8 mouse cellular contexts compared by ENCODE assay signal in the genomic region with DNA sequence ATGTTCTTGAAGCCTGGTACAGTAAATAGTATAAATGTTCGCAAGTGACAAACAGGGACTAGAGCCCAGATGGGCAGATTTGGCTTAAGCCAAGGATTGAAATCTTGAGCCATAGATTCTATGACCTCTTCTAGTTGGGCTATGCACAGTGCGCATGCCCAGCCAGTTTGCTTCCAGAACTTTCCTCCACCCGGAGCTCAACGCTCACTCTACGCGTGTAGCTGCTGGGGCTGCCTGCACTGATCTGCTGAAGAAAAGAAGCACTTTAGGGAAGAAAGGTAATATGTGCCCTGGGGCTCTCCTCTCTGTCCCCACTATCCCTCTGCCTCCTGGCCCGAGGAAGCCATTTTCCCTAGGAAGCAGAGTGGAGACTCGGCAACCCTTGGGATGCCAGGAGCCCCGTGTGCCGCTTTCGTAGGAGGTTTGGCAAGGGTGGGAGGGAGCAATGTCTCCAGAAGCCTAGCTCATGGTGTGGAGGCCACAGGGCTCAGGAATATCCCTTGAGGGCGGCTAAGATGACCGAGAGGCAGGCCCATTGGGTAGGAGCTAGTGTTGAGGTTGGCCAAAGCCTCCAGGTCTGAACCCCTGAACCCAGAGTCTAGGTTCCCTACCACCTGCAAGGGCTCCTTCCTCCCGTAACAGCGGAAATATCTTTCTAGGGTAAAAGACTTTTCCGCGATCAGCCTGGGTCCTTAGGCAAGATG. TPM values are rescaled to one million over a fixed set of nuclear protein-coding genes. Genes with fewer than 3 reads are reported as not detected.
DNase-seq lines count a peak whose midpoint lies in the region; ATAC-seq and TF ChIP-seq lines count a peak whose summit lies in the region.

TSS of gene Art3 (plus strand) at position 193 of the 704 bp plus-strand sequence.

- 93% methylated on average over 17 of the region's 17 CpGs for WGBS in forebrain, embryonic 16.5 days
- 93% methylated on average over 17 of the region's 17 CpGs for WGBS in forebrain, embryonic 12.5 days
- WGBS in neural tube, embryonic 13.5 days = 93% methylated on average over 17 of the region's 17 CpGs
- WGBS in heart, postnatal 0 days = 78% methylated on average over 17 of the region's 17 CpGs
- WGBS in stomach, embryonic 14.5 days = 88% methylated on average over 17 of the region's 17 CpGs

- ATAC-seq in forebrain, embryonic 16.5 days = no peak
- no peak for ATAC-seq in forebrain, embryonic 12.5 days (ENCODE audit: low FRiP score)
- no peak for ATAC-seq in neural tube, embryonic 13.5 days (ENCODE audit: low read depth)
- ATAC-seq in heart, postnatal 0 days (ENCODE audit: insufficient read depth, low read depth) = no peak
- ATAC-seq in stomach, embryonic 14.5 days (ENCODE audit: insufficient number of reproducible peaks, insufficient read depth, low FRiP score, low read depth) = peak; percentile 44; the same call in 1 of the 2 replicates

- no peak for DNase-seq in neural tube, embryonic 10.5 days (ENCODE audit: extremely low spot score, low spot score)
- no peak for DNase-seq in heart, postnatal 0 days (ENCODE audit: low spot score)
- no peak for DNase-seq in cerebellum, postnatal 4 days (ENCODE audit: low spot score in 2 of 2)
- no peak for DNase-seq in spleen, adult 12 weeks (ENCODE audit: low spot score)

- TF ChIP-seq CTCF in heart, postnatal 0 days (IDR thresholded peaks at IDR 0.05; ENCODE audit: low read depth) = no peak

- peak within 1 kb of the TSS; percentile 11 for H3K4me2 ChIP-seq in forebrain, embryonic 16.5 days (ENCODE audit: low read length)
- H3K4me2 ChIP-seq in forebrain, embryonic 12.5 days = no peak within 1 kb of the TSS
- no peak within 1 kb of the TSS for H3K4me2 ChIP-seq in neural tube, embryonic 13.5 days
- peak within 1 kb of the TSS; percentile 46 for H3K4me2 ChIP-seq in heart, postnatal 0 days (ENCODE audit: low read depth, low read length)
- peak within 1 kb of the TSS; percentile 22 for H3K4me2 ChIP-seq in stomach, embryonic 14.5 days (replicated peaks; ENCODE audit: low read depth, low read length)

- H3K9ac ChIP-seq in forebrain, embryonic 16.5 days (replicated peaks; ENCODE audit: low read depth, low read length) = no peak within 1 kb of the TSS
- H3K9ac ChIP-seq in forebrain, embryonic 12.5 days = no peak within 1 kb of the TSS
- H3K9ac ChIP-seq in neural tube, embryonic 13.5 days = no peak within 1 kb of the TSS
- 0 out of 2 replicates have a peak within 1 kb of the TSS, but pooled peaks have one; percentile 23 for H3K9ac ChIP-seq in heart, postnatal 0 days (replicated peaks; ENCODE audit: low read depth, low read length)
- no peak within 1 kb of the TSS for H3K9ac ChIP-seq in stomach, embryonic 14.5 days (replicated peaks; ENCODE audit: low read depth, low read length)

- no peak within 1 kb of the TSS for H3K4me3 ChIP-seq in forebrain, embryonic 16.5 days (replicated peaks; ENCODE audit: low read length)
- H3K4me3 ChIP-seq in forebrain, embryonic 12.5 days (replicated peaks) = no peak within 1 kb of the TSS
- no peak within 1 kb of the TSS for H3K4me3 ChIP-seq in neural tube, embryonic 13.5 days
- peak within 1 kb of the TSS; percentile 35 for H3K4me3 ChIP-seq in heart, postnatal 0 days (ENCODE audit: low read depth, low read length)
- H3K4me3 ChIP-seq in stomach, embryonic 14.5 days (ENCODE audit: low read depth, low read length) = no peak within 1 kb of the TSS

- no peak for TF ChIP-seq EP300 in heart, postnatal 0 days (IDR thresholded peaks at IDR 0.05; ENCODE audit: low read depth)

- no peaks in the 10 kb centered on the region for H3K9me3 ChIP-seq in forebrain, embryonic 16.5 days (ENCODE audit: control insufficient read depth, low read length)
- no peaks in the 10 kb centered on the region for H3K9me3 ChIP-seq in forebrain, embryonic 12.5 days
- no peaks in the 10 kb centered on the region for H3K9me3 ChIP-seq in neural tube, embryonic 13.5 days
- no peaks in the 10 kb centered on the region for H3K9me3 ChIP-seq in heart, postnatal 0 days (replicated peaks; ENCODE audit: control insufficient read depth, low read length)
- no peaks in the 10 kb centered on the region for H3K9me3 ChIP-seq in stomach, embryonic 14.5 days (ENCODE audit: control insufficient read depth, low read depth, low read length)

- H3K27me3 ChIP-seq in forebrain, embryonic 16.5 days (replicated peaks; ENCODE audit: control insufficient read depth, insufficient read depth, low read length) = no peaks in the 10 kb centered on the region
- H3K27me3 ChIP-seq in forebrain, embryonic 12.5 days = no peaks in the 10 kb centered on the region
- no peaks in the 10 kb centered on the region for H3K27me3 ChIP-seq in neural tube, embryonic 13.5 days
- no peaks in the 10 kb centered on the region for H3K27me3 ChIP-seq in heart, postnatal 0 days (ENCODE audit: control insufficient read depth, insufficient read depth, low read length)
- no peaks in the 10 kb centered on the region for H3K27me3 ChIP-seq in stomach, embryonic 14.5 days (ENCODE audit: control insufficient read depth, insufficient read depth, low read length)

- no peaks in the 10 kb centered on the region for H3K36me3 ChIP-seq in forebrain, embryonic 16.5 days (ENCODE audit: control insufficient read depth, insufficient read depth)
- no peaks in the 10 kb centered on the region for H3K36me3 ChIP-seq in forebrain, embryonic 12.5 days (replicated peaks)
- H3K36me3 ChIP-seq in neural tube, embryonic 13.5 days = no peaks in the 10 kb centered on the region
- no peaks in the 10 kb centered on the region for H3K36me3 ChIP-seq in heart, postnatal 0 days (replicated peaks; ENCODE audit: control insufficient read depth, insufficient read depth, low read length)
- H3K36me3 ChIP-seq in stomach, embryonic 14.5 days (ENCODE audit: control insufficient read depth, insufficient read depth, low read length) = no peaks in the 10 kb centered on the region

- H3K4me1 ChIP-seq in forebrain, embryonic 16.5 days (replicated peaks; ENCODE audit: control insufficient read depth, insufficient read depth, low read length) = peaks cover 8% of the 10 kb centered on the region; the same call in 1 of the 2 replicates
- H3K4me1 ChIP-seq in forebrain, embryonic 12.5 days = no peaks in the 10 kb centered on the region
- no peaks in the 10 kb centered on the region for H3K4me1 ChIP-seq in neural tube, embryonic 13.5 days (replicated peaks)
- H3K4me1 ChIP-seq in heart, postnatal 0 days (ENCODE audit: control insufficient read depth, insufficient read depth) = no peaks in the 10 kb centered on the region
- peaks cover 9% of the 10 kb centered on the region; the same call in 1 of the 2 replicates for H3K4me1 ChIP-seq in stomach, embryonic 14.5 days (ENCODE audit: control insufficient read depth, insufficient read depth, low read length)

- no peak within 1 kb of the TSS for H3K27ac ChIP-seq in forebrain, embryonic 16.5 days (ENCODE audit: low read length)
- no peak within 1 kb of the TSS for H3K27ac ChIP-seq in forebrain, embryonic 12.5 days
- H3K27ac ChIP-seq in neural tube, embryonic 13.5 days (replicated peaks) = no peak within 1 kb of the TSS
- peak within 1 kb of the TSS; percentile 81 for H3K27ac ChIP-seq in heart, postnatal 0 days (ENCODE audit: low read depth)
- H3K27ac ChIP-seq in stomach, embryonic 14.5 days (ENCODE audit: low read length) = peak within 1 kb of the TSS; percentile 94

RNA-seq across cellular contexts. Expression of gene Art3, which starts in this region (rescaled TPM):
- 3.5 and 5.4 TPM in 2 replicates for polyA plus RNA-seq in forebrain, embryonic 16.5 days (2015; fragmentation: Nextera tagmentation; extraction: Ambion mirVana)
- polyA plus RNA-seq in forebrain, embryonic 12.5 days (2016; fragmentation: Nextera tagmentation; extraction: Ambion mirVana) = 0.79 and 0.83 TPM in 2 replicates
- polyA plus RNA-seq in neural tube, embryonic 13.5 days (2015; fragmentation: Nextera tagmentation; extraction: Ambion mirVana) = 12.4 and 13.1 TPM in 2 replicates
- 186 and 226 TPM in 2 replicates for total RNA-seq in heart, postnatal 0 days (2014; rRNA removed; ENCODE audit: low replicate concordance)
- 294 and 306 TPM in 2 replicates for polyA plus RNA-seq in heart, postnatal 0 days (2015; fragmentation: Nextera tagmentation; extraction: Ambion mirVana)
- 1.9 and 4.0 TPM in 2 replicates for polyA plus RNA-seq in stomach, embryonic 14.5 days (2014; fragmentation: Nextera tagmentation; extraction: Ambion mirVana)

Comparison
In these comparisons a context has a peak if more than half of its experiments do, and no peak if none do; other contexts are left out.
1. RNA of gene Art3 (polyA plus RNA-seq): 294 to 306 TPM in heart, postnatal 0 days; 12.4 to 13.1 TPM in neural tube, embryonic 13.5 days, 1.9 to 4.0 TPM in stomach, embryonic 14.5 days, 3.5 to 5.4 TPM in forebrain, embryonic 16.5 days and 0.79 to 0.83 TPM in forebrain, embryonic 12.5 days; every median in the first group is over 10 times any median in the second.
2. H3K4me2 ChIP-seq: peak in forebrain, embryonic 16.5 days (single experiment), heart, postnatal 0 days (single experiment) and stomach, embryonic 14.5 days (single experiment); none in forebrain, embryonic 12.5 days (single experiment) and neural tube, embryonic 13.5 days (single experiment).
3. H3K27ac ChIP-seq: peak in heart, postnatal 0 days (single experiment) and stomach, embryonic 14.5 days (single experiment); none in forebrain, embryonic 16.5 days (single experiment), forebrain, embryonic 12.5 days (single experiment) and neural tube, embryonic 13.5 days (single experiment).